Mouse (Mus musculus) adrenal gland, adult 18-20 months (tissue): ENCODE measurements around the gene Nhp2. TPM values are rescaled to one million over a fixed set of nuclear protein-coding genes. Genes with fewer than 3 reads are reported as not detected.
"Not testable (repeated sequence)": the region's sequence is repeated elsewhere in the genome, so short reads cannot be mapped to it uniquely, and the experiment has no call there.

Experiments
- DNase-seq, 2 experiments: peaks; one replicate each; pipeline ENCODE4 v3.0.0; 2021 to 2022; ENCODE audit warnings: low spot score in 2 of 2
- total RNA-seq, 2 experiments: library from RNA; stranded (reverse); gene quantifications; 1 replicate in 1 of 2; 2 replicates in 1 of 2; pipeline ENCODE4 v1.2.3; 2021

Gene Nhp2
- total RNA-seq, 2 experiments from 2014 or later: 53.3 to 68.6 TPM

- DNase-seq: not testable (repeated sequence)
These were observed 13.7 kb downstream of the Nhp2 start for GRCm38 (mm10) chr11:51633200-51633599.

GRCm38 (mm10) chr11:51633721-51634120 is 14.2 kb downstream of the Nhp2 start:
- no peak for DNase-seq

GRCm38 (mm10) chr11:51635127-51635524 is 15.6 kb downstream of the Nhp2 start:
- DNase-seq: no peak

- DNase-seq: peak; percentile 86 to 88
These were observed 16.2 kb downstream of the Nhp2 start, which contains the start of gene Rmnd5b for GRCm38 (mm10) chr11:51635525-51636322. Gene Rmnd5b (minus strand): TSS chr11:51635896.

- no peak for DNase-seq
These were observed 16.8 kb downstream of the Nhp2 start for GRCm38 (mm10) chr11:51636323-51636684.

- no peak for DNase-seq
These were observed 18.5 kb downstream of the Nhp2 start for GRCm38 (mm10) chr11:51637971-51638414.

GRCm38 (mm10) chr11:51638497-51638896 is 19.0 kb downstream of the Nhp2 start:
- no peak for DNase-seq

- no peak for DNase-seq
These were observed 21.2 kb downstream of the Nhp2 start for GRCm38 (mm10) chr11:51640748-51641147.

DNA sequence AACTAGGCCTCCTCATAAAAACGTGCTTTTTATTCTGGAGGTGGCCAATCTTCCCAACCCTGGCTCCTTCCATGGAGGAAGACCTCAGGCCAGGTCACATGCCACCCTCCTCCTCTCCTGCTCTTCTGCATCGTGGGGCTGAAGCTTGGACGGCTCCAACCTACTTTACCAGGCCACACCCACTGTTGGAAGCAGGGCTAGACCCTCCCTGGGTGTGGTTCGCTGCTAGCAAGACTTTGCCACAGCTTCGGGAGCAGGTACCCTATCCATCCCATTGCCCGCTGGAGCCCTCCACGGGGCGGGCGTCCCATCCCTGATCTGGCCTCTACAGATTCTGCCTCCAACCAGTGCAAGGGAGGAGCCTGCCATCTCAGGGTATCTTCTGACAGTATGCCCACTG is 23.7 kb downstream of the Nhp2 start:
- DNase-seq: no peak

- no peak for DNase-seq
These were observed 24.2 kb downstream of the Nhp2 start for GRCm38 (mm10) chr11:51643761-51644160.

DNA sequence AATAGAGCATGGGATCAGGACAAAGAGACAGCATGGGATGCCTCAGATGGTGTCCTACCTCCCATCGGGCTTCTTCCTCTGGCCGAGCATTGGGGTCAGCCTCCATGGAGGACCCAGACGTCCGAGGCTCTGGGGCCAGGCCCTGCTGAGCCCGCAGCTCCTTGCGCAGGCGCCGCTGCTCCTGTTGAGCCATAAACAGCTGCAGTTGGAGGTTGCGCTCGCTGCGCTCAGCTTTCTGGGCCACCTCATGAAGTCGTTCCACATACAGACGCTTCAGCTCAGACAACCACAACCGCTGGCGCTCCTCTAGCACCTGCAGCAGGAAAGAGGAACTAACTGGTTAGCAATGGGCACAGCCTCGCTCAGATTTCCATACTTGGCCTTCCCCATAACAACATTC is 24.7 kb downstream of the Nhp2 start:
- no peak for DNase-seq

DNA sequence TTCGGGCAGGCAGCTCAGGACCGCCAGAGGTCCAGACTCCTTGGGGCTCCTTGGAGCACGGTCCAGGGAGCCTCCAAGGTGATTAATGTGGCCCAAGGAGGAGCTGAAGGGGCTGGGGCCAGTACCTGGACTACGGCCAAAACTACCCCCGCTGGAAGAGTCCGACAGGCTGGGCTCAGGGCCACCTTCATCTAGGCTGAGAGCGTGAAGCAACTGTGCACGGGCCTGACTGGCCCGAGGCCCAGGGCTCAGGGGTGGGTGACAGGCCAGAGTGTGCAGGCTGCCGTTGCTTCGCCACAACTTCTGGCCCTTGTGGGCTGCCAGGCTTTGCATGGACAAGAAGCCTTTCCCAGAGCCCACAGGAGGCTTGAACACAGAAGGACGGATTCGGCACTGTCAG is 25.8 kb downstream of the Nhp2 start:
- DNase-seq: no peak

DNA sequence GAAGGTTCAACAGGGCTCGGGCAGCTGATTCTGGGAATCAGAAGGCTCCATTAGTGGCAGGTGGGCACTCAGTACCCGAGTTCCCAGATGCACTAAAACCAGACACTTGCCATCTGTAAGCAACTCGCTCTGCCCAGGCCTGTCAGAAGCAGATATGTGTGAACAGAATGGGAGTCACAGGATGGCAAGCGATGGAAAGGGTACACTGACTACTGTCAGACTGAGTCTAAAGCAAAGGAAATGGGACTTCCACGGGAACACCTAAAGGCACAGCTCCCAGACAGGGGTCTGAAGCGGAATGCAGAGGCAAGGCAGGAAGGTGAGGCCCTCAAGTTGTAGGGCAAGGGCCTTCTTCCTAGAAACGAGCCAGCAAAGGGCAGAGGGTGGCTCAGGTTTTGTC is 26.7 kb downstream of the Nhp2 start:
- DNase-seq: no peak

- no peak for DNase-seq
These were observed 27.5 kb downstream of the Nhp2 start for GRCm38 (mm10) chr11:51646751-51647667.

GRCm38 (mm10) chr11:51648566-51648965 is 29.0 kb downstream of the Nhp2 start:
- DNase-seq: no peak

DNA sequence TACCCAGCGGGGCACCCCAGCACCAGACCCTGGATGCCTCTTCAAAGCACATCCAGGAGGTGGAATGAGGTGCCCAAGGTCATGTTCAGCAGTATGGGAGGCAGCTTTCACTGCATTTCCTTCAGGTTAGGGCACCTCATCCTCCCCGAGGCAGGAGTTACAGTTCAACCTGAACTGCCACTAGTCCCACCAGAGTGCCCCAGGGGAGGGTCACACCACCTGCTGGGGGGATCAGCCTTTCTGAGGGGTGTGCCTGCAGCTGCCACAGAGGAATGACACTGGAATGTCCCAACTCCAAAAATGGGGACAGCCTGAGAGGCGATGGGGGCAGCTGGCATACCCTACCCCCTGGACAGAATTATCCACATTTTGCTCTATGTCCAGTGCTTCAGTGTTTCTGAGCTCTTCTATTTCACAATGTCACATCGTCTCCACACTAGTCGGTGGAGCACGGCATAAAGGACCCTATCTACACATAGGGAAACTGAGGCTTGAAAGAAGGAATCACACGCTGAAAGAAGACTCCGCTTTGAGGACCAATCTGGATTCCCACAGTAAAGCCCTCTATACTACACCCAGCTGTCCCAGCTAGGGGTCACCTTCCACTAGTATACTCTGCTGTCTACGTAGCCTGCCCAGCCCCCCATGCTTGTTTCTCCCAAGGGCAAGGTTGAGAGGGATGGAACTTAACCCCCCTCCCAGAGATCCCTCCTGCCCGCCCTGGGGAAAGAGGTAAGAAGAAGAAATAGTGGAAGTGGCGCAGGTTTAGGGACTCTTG is 29.8 kb downstream of the Nhp2 start:
- no peak for DNase-seq

DNA sequence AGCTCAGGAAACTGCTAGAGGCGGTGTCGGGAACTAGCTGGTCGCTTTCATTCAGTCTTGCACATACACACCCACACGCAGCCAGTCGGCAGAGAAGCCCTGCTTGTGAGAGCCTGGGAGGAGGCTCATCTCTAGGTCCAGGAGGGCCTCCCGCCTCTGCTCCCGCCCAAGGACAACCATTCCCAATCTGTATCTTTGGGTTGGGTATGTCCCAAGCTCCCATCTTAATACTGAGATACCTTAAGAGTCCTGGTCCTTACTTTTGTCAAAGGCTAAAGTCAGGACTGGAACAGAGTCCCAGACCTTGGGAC is 30.3 kb downstream of the Nhp2 start:
- no peak for DNase-seq

- DNase-seq: no peak
These were observed 30.7 kb downstream of the Nhp2 start for GRCm38 (mm10) chr11:51650261-51650660.

DNA sequence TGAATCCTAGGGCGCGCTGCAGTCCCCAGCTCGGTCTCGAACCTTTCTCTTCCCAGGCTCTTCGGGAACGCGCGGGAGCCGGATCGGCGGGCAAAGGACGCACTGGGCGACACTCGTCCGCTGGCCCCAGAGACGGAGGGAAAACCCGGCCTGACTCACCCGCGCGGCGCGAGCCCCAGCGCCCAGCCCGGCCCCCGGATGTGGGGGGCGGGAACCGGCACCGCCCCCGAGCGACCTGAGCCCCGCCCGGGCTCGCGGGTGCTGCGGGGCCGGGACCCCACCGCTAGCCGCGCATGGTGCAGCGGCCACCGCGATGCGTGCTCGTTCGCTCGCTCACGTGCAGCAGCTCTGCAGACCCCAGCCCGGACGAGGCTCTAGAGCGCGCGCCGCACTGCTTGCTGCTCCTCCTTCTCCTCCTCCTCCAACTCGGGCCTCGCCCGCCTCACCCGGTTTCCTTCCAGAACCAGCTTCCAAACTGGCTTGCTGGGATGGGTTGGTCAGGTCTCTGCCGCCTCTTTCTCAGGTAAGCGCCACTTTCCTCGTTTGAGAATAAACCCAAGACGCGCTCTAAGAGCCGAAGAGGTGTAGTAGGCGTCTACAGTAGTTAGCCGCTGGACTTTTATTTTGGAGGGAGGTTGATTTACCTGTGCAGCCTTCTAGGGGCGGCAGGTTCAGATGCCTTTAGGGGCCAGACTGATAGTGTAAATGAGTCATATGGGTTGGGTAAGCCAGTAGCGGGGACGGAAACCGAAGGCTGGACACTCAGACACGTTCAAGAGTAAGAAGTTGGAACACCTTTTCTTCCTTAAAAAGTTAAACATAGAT is 31.4 kb downstream of the Nhp2 start, which contains the start of the genes N4bp3 and D930048N14Rik:
TSS of gene N4bp3 (minus strand) at position 152 of the 825 bp plus-strand sequence.
TSS of gene D930048N14Rik (plus strand) at position 264 of the 825 bp plus-strand sequence.
- DNase-seq: peak; percentile 85 to 86

DNA sequence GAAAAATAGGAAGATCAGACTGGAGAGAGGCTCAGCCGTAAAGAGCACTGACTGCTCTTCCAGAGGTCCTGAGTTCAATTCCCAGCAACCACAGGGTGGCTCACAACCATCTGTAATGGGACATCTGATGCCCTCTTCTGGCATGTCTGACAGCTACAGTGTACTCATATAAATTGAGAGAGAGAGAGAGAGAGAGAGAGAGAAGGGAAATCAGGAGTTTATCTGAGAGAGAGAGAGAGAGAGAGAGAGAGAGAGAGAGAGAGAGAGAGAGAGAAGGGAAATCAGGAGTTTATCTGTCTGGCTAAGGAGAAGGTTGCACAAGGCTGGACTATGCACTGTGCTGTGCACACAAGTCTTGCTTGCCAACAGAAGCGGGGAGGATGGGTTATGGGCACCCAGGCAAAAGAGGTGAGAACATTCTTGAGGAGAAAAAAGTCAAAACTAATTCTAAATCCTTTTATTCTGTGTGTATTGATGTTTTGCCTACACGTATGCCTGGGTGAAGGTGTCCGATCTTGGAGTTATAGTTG is 33.4 kb downstream of the Nhp2 start:
- DNase-seq: no peak
